Mouse (Mus musculus) kidney, postnatal 0 days (tissue): ENCODE data around the gene Cryzl1. TPM values are rescaled to one million over a fixed set of nuclear protein-coding genes. Genes with fewer than 3 reads are reported as not detected.
A peak's percentile ranks its signal among the peaks of the same experiment; 100 is the strongest.

Source experiments
- ATAC-seq: fragments of 200-750 bp; cut with Nextera tagmentation; replicated peaks from 2 replicates; pipeline ENCODE4 v1.8.0; 2017; ENCODE audit warnings: low read depth, moderate number of reproducible peaks, moderate TSS enrichment, moderate library complexity; ENCODE audit not compliant: low FRiP score
- DNase-seq: peaks from one replicate; pipeline ENCODE4 v3.0.0-alpha.2; 2016; ENCODE audit warnings: low spot score
- H3K27ac ChIP-seq: fragments of 300-500 bp; sonication (generic); 2 replicates; pipeline ENCODE4 v1.5.1; 2014; ENCODE audit warnings: mild to moderate bottlenecking
- H3K27me3 ChIP-seq: fragments of 300-500 bp; sonication (generic); 2 replicates; pipeline ENCODE4 v1.6.1; 2014; ENCODE audit warnings: low read length, mixed read lengths; ENCODE audit not compliant: insufficient read depth
- H3K36me3 ChIP-seq: fragments of 300-500 bp; sonication (generic); 2 replicates; pipeline ENCODE4 v1.6.1; 2014; ENCODE audit warnings: low read length, mixed read lengths; ENCODE audit not compliant: insufficient read depth
- H3K4me1 ChIP-seq: fragments of 300-500 bp; sonication (generic); replicated peaks from 2 replicates; pipeline ENCODE4 v1.6.1; 2014; ENCODE audit warnings: antibody characterized with exemption, low read length, mixed read lengths; ENCODE audit not compliant: insufficient read depth
- H3K4me2 ChIP-seq: fragments of 300-500 bp; sonication (generic); 2 replicates; pipeline ENCODE4 v1.6.1; 2014; ENCODE audit warnings: mild to moderate bottlenecking, low read length, moderate library complexity, mixed read lengths
- H3K4me3 ChIP-seq: fragments of 300-500 bp; sonication (generic); replicated peaks from 2 replicates; pipeline ENCODE4 v1.5.1; 2014; ENCODE audit warnings: low read depth, low read length
- H3K9ac ChIP-seq: fragments of 300-500 bp; sonication (generic); 2 replicates; pipeline ENCODE4 v1.6.1; 2014; ENCODE audit warnings: low read depth, low read length
- H3K9me3 ChIP-seq: fragments of 300-500 bp; sonication (generic); replicated peaks from 2 replicates; pipeline ENCODE4 v1.6.1; 2016; ENCODE audit warnings: low read length, inconsistent platforms, mixed read lengths
- CTCF ChIP-seq: IDR thresholded peaks from 2 replicates; pipeline ENCODE4 v1.5.1; 2016; ENCODE audit warnings: antibody characterized with exemption, low read depth, mild to moderate bottlenecking, moderate library complexity
- WGBS: fragments of 180-500 bp; shearing (Covaris S2); extraction: QIAGEN DNeasy Blood & Tissue Kit; methylation state at CpG from one replicate; pipeline ENCODE4 v1.1.7; 2014; 5-methylcytosine and 5-hydroxymethylcytosine counted together
- polyA plus RNA-seq: library from polyadenylated mRNA; unstranded; fragments of >200 nt; fragmentation: Nextera tagmentation; extraction: Ambion mirVana; gene quantifications from 2 replicates; pipeline ENCODE4 v1.2.1, GENCODE M21; 2015

Cryzl1 gene
- polyA plus RNA-seq, result 74.6 and 74.8 TPM in 2 replicates

DNA sequence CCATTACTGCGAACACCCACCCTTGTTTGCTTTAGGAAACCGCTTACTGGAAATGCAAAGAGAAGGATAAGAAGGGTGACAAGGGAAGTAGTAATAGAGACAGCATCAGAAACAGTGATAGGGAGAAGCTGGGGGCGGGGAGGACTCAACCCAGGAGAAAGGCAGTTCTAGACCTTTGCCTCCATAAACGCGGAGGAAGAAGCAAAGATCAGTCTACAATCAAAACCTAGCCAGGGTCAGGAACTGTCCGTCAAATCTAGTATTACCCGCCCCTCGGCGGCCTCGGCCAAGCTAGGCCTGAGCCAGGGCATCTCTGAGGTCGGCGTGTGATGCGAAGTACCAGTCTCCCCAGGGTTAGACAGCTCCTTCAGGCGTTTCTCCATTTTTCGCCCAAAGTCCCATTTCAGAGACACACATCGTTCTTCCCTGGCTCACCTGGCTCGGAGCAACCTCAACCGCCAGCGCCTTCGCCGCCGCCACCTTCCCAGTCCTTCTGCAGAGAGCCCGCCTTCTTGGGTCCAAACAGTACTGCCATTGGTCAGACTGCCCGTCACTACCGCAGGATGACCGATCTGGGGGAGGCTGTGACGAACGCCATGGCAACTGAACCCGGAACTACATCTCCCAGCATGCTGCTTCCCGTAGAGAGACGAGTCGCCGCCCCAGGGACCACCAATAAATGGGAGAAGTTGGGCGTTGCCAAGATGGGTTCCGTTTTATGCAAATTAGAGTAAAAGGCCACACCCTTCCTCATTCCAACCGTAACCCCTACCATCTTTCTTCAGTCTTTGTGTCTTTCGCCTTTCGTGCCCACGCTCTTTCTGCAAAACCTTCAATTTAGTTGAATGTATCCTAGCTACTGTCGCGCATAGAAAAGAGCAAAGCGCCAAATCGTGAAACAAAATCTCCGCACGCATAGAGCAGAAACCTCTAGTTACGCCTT lies at the start of gene Cryzl1:
Gene Cryzl1 (minus strand): TSS at position 853 of the 943 bp plus-strand sequence.
- H3K27me3 ChIP-seq, result no peaks in the 10 kb centered on the region
- under 1% methylated on average over 46 of the region's 46 CpGs for WGBS
- peak within 1 kb of the TSS; percentile 90 for H3K4me2 ChIP-seq
- peaks cover 9% of the 10 kb centered on the region; the same call in 1 of the 2 replicates for H3K4me1 ChIP-seq
- peak within 1 kb of the TSS; percentile 91 for H3K4me3 ChIP-seq
- peak within 1 kb of the TSS; percentile 88 for H3K27ac ChIP-seq
- no peak for TF ChIP-seq CTCF
- H3K9ac ChIP-seq, result peak within 1 kb of the TSS; percentile 89
- no peaks in the 10 kb centered on the region for H3K36me3 ChIP-seq
- H3K9me3 ChIP-seq, result no peaks in the 10 kb centered on the region
- peak; percentile 100 for DNase-seq
- peak; percentile 96 for ATAC-seq

DNA sequence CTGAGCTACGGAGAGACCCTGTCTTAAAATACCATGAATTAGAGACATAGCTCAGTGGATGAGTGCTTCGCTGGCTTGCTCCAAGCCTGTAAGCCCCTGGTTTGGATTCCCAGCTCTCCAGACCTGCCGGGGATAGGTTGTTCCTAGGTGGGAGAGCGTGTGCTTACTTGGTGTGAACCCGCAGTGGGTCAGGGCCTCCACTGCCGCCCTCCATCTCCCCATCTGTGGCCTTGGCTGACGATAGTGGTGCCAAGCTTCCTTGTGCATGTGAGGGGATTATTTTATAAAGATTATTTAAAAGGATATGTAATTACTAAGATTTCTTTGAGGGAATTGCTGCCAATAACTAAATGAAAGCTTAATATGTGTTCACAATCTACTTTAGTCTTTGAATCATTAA lies 43.8 kb upstream of the Cryzl1 start:
- WGBS, result 79% methylated on average over 7 of the region's 7 CpGs
- Histone ChIP-seq H3K9ac (no peak overlapping the region), H3K27ac (no peak overlapping the region), H3K4me3 (no peak overlapping the region), H3K4me1 (no peaks in the 10 kb centered on the region), H3K9me3 (no peaks in the 10 kb centered on the region), H3K36me3 (no peaks in the 10 kb centered on the region), H3K27me3 (no peaks in the 10 kb centered on the region), H3K4me2 (no peak overlapping the region)
- DNase-seq (no peak), ATAC-seq (no peak)
- TF ChIP-seq CTCF, result no peak

DNA sequence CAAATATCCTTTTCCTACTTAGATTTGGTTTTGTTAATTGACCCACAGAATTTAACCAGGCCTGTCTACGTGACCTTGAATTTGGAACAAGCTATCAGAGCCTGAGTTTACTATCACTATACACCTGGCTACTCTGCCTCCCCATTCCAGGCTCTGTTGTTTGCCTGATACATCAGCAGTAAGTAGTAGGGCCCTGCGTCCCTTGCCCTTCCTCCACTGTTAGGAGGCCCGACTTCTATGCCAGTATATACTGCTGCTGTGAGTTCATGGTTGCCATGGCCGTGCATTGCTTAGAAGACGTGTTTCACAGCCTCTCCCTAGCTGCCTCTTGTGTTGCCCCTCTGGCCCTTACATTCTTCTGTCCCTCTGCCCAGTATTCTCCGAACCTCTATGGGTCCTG lies 42.6 kb upstream of the Cryzl1 start:
- DNase-seq (no peak), ATAC-seq (no peak)
- Histone ChIP-seq H3K9me3 (no peaks in the 10 kb centered on the region), H3K4me3 (no peak overlapping the region), H3K27ac (no peak overlapping the region), H3K9ac (no peak overlapping the region), H3K27me3 (no peaks in the 10 kb centered on the region), H3K4me1 (0 out of 2 replicates have a peak, but pooled peaks cover 6% of the 10 kb centered on the region), H3K36me3 (no peaks in the 10 kb centered on the region), H3K4me2 (no peak overlapping the region)
- no peak for TF ChIP-seq CTCF
- WGBS, result 87% methylated on average over 6 of the region's 6 CpGs

DNA sequence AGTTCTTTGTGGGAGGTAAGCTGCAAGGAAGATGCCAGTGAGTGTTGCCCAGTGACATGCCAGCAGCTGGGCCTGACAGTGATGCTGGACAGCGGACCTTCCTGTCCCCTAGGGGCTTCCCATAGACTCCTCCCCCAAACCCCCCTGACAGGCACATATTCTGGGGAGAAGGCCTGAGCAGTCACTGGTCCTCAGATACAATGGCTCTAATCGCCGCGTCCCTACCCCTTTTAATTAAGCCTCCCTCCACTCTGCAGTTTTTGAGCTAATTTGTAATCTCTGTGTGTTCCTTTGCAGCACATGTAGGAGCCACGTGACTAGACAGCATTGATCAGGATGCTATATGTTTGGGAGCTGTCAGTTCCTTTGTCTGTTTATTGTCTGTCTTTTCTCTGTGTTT lies 41.9 kb upstream of the Cryzl1 start:
- Histone ChIP-seq H3K4me3 (no peak overlapping the region), H3K9me3 (no peaks in the 10 kb centered on the region), H3K4me1 (0 out of 2 replicates have a peak, but pooled peaks cover 6% of the 10 kb centered on the region), H3K9ac (no peak overlapping the region), H3K36me3 (no peaks in the 10 kb centered on the region), H3K27me3 (no peaks in the 10 kb centered on the region), H3K27ac (no peak overlapping the region), H3K4me2 (no peak overlapping the region)
- TF ChIP-seq CTCF, result no peak
- 77% methylated on average over 5 of the region's 5 CpGs for WGBS
- ATAC-seq (no peak), DNase-seq (no peak)

DNA sequence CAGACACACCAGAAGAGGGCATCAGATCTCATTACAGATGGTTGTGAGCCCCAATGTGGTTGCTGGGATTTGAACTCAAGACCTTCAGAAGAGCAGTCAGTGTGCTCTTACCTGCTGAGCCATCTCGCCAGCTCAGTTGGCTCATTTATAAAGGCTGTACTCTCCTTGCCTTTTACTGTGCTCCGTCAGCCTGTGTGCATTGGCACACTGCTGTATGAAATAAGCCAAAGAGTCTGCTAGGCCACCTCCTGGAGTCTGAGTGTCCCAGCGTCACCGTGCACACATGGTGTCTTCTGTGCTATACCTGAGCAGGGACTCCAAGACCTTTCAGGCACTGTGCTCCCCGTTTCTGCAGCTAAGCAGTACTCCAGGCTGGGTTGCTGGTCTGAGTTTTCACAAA lies 41.1 kb upstream of the Cryzl1 start:
- Histone ChIP-seq H3K36me3 (no peaks in the 10 kb centered on the region), H3K27me3 (no peaks in the 10 kb centered on the region), H3K9ac (no peak overlapping the region), H3K4me3 (no peak overlapping the region), H3K9me3 (no peaks in the 10 kb centered on the region), H3K4me2 (no peak overlapping the region), H3K4me1 (0 out of 2 replicates have a peak, but pooled peaks cover 6% of the 10 kb centered on the region), H3K27ac (no peak overlapping the region)
- ATAC-seq (no peak), DNase-seq (no peak)
- WGBS, result 92% methylated on average over 5 of the region's 5 CpGs
- no peak for TF ChIP-seq CTCF

DNA sequence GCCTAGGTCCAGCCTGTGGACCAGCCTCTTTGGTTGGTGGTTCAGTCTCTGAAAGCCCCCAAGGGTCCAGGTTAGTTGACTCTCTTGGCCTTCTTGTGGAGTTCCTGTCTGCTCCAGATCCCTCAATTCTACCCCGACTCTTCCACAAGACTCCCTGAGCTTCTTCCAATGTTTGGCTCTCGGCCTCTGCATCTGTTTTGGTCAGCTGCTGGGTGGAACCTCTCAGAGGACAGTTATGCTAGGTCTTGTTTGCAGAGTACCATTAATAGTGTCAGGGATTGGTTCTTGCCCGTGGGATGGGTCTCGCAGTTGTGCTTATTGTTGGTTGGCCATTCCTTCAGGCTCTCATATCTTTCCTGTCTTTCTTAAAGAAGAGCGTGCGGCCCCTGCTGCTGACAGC lies 39.8 kb upstream of the Cryzl1 start:
- H3K27ac ChIP-seq, result no peak overlapping the region
- H3K4me3 ChIP-seq, result no peak overlapping the region
- 0 out of 2 replicates have a peak, but pooled peaks cover 6% of the 10 kb centered on the region for H3K4me1 ChIP-seq
- TF ChIP-seq CTCF, result no peak
- H3K4me2 ChIP-seq, result no peak overlapping the region
- H3K27me3 ChIP-seq, result no peaks in the 10 kb centered on the region
- WGBS, result 91% methylated on average over 6 of the region's 6 CpGs
- ATAC-seq (no peak), DNase-seq (no peak)
- no peak overlapping the region for H3K9ac ChIP-seq
- H3K9me3 ChIP-seq, result no peaks in the 10 kb centered on the region
- no peaks in the 10 kb centered on the region for H3K36me3 ChIP-seq
